Mouse (Mus musculus) embryo, embryonic 9.5 days (tissue): ENCODE results near the gene Clcnka.

Source experiments
- DNase-seq: peaks from one replicate; pipeline ENCODE4 v3.0.0-alpha.2; 2017; ENCODE audit errors: extremely low spot score

Clcnka gene

DNA sequence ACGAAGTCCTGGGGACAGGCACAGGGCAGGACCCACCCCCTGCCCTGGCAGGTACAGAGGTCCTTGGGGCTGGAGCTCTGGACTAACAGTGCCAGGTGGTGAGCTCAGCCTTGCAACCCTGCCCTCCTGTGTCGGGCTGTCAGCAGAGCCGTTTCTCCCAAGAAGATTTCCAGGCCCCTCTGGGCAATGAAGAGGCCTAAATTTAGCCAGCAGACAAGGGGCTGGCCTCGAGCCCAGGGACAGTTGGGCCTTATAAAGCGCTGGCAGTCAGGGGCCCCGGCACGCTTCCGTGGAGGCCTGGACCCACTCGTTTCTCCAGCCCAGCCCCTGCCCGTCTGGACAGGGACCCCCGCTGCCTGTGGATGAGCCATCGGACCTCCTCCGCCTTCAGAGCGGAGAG is 22.9 kb upstream of the Clcnka start:
- no peak for DNase-seq

DNA sequence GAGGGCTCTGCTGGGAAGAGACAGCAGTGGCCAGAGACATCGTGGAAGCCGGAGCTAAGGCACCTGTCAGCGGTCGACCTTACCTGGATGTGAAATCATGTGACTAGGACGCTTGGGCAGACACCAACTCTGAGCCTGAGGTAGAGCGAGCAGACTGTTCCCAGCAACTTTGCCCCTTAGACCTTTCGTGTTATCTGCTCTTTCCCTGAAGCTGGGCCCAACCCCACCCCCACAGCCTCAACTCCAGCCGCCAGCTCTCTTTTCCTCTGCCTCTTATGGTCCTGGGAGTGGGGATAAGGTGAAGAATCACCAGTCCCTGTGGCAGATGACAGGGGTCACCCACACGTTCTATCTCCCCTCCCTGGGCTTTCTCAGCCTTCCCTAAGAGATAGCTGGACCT is 22.4 kb upstream of the Clcnka start:
- DNase-seq, result no peak

DNA sequence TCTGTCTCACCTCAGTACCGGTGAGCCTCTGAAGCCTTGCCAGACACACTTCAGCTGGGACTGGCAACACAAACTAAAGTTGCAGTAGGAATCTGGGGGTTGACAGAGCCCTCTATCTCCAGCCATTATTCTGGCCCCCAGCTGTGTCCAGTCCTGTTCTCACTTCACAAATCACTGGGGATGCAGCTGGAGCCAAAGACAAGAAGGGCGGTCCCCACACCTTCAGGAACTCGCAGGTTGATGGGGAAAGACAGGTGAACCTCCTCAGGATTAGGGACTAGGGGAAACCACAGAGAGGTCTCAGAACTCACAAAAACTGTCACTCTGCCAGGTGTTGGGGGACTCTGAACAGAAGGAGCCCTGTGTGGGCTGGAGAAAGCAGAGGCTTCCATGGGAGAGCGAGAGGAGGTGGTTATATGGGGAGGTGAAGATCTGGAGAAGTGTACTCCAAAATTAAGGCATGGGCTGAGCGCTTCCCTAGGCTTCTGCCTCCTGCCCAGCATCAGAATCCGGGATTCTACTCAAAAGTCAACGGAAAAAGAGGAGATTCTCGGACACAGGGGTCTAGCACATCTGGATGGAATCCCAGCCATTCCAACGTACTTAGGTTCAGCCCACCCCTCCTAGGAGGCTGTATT is 21.8 kb upstream of the Clcnka start, which contains the start of gene Hspb7:
Gene Hspb7, plus strand, starts transcription at position 588 of the 638 bp plus-strand sequence.
- no peak for DNase-seq

DNA sequence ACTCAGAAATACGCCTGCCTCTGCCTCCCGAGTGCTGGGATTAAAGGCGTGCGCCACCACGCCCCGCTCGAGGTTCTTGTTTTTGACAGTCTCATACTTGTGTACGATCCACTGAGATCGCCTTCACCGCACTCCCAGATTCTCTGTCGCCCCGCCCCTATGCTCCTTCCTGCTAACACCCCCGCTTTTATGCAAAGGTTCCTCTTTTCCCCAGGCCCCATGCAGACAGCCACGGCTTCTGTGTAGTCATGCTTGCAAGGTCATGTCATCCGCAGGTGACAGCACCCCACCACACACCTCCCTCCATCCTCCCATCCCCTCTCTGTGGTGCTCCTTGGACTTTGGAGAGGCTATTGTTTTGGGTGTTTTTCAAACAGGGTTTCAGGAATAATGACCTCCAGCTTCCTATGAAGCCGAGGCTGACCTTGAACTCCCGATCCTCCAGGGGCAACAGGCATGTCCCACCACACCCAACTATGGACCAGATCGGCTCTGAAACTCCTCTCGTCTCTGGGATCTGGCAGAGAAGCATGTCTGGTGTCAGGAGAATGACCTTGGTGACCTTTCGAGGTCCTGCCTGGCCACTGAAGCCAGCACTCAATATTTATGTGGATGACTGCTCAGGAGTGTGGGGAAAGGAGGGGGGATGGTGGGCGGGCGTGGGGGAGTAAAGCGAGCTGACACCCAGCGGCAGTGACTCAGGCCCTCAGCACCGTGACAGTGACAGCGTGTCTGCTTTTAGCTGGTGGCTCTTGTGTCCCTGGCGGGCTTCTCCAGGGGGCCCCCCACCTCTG is 21.1 kb upstream of the Clcnka start:
- DNase-seq, result no peak

DNA sequence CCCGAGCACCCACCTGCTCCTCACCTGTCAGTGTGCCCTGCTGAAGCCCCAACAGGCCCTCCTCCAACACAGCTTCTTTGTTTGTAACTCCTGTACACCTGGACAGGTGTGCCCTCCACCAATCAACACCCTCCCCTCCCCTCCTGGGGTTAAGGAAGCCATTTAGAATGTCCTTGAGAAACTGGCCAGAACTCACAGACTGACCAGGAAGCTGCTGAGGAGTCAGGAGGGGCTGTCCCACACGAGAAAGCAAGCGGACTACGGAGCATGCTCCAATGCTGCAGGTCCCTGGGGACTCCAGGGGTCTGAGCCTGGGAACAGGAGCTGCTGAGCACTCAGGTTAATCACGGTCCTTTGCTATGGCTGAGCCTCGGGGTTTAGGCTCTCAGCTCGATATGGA is 17.4 kb upstream of the Clcnka start, which contains the start of gene Clcnkb:
Gene Clcnkb, minus strand, starts transcription at position 91 of the 400 bp plus-strand sequence.
- DNase-seq, result no peak

DNA sequence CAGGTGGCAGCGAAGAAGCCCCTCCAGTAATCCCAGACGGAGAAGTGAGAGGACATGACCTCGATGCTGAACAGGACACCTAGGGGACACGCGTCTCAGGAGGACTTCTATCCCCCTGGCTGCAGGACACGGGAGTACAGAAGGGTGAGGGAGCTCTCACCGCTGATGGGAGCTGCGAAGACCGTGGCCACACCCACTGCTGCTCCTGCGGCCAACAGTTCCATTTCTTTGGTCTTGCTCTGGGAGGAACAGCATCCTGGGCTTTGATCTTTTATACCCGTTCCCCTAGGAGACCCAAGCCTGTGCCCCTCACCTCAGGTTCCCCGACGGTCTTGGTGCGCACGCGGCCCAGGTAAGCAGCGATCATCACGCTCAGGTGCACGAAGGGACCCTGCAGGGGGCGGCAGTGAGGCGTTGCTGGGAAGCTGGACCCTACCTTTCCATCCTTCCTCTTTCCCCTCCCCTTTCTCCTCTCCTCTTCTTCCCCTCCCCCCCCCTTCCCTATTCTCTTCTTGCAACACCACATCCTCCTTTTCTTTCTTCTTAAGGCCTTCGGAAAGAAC is 13.0 kb upstream of the Clcnka start:
- no peak for DNase-seq

DNA sequence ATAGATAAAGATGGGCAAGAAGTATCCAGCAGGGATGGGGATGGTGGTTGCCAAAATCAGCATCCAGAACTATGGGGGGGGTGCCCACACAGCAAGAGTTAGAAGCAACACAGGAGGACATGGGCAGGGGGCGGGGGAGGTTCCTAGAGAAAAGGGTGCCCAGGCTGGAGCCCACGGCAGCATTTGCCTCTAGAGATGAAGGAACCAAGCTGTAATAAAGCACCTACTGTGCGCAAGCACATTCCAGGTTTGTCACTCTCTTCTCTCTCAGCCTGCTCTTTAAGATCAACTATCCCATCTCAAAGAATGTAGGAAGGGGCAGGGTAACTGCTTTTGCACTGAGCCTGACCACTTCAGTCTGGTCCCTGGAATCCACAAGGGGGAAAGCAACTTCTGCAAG is 10.1 kb upstream of the Clcnka start:
- no peak for DNase-seq

DNA sequence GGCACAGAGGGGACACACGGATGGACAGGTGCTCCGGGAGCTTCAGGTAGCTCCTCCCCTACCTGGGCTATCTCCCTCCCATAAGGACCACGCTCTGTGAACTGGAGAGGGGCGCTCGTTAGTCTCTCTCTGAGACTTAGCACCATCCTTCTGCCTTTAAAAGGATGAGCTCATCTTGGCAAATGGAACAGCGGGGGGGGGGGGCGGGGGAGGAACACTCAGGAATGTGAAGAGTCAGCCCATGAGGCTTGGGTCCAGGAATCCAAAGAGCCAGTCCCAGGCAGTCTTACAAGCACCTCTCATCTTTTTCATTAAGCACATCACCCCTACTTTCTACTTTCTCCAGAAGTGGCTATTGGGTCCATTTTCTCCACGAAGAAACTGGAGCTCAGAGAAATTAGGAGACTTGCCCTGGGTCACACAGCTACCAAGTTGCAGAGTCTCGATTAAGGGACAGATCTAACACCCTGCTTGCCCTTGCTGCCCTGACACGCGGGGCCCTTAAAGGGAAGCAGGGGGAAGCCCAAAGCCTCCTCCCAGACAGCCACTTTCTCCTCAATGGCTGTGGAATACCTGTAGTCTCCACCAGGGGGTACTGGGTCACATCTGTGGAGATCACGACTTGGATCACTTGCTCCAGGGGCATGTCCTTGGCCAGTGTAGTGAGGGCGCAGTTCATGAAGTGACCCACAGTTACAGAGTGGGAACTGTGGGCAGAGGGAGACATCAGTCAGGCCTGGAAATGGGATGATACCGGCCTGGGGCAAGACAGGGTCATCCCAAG is 8.2 kb upstream of the Clcnka start:
- DNase-seq, result peak; percentile 37

DNA sequence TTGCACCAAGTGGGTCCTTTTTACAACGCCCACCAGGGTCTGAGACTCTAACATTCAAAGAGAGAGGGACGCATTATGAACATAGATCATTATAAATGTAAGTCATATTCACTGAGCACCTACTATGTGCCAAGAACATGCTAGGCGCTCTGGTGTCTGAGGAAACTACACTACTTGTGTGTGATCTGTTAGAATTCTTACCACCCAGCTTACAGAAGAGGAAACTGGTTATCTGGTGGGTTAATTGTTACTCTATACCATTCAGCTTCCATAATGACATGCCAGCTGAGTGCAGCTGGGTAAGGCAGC is 6.7 kb upstream of the Clcnka start:
- no peak for DNase-seq

DNA sequence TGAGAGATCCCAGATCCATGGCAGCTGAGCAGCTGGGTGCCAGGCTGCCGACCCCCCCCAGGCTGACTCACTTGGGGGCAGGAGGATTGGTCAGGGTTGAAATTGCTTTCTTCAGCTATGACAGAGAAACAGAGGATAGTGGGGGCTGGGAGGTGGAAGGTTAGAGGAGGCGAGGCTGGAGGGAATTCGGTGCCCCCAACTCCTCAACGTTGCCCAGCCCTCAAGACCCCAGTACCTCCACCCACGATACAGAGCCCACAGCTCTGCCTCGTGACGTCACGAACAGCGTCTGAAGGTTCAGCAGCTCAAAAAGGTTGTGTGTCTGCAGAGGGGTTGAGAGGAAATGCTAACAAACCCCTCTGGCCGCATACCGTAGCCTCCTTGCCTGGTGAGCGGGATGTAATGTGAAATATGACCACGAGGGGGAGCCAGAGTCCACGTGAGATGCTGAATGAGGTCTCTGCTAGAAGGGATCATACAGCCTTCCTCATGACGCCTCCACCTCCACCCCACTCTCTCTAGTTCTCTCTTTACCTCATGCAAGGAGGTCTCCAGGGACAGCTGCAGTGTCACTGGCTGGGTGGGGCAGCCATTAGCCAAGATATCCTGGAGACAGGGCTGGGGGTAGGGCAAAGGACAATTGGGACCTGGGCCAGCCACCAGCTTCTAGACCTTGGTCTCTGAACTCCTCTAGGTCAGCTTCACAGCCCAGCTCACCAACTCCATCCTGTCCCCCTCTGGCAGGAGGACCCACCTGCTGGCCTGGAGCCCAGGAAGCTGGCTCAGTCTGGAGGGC is 6.2 kb upstream of the Clcnka start:
- DNase-seq, result peak; percentile 88

DNA sequence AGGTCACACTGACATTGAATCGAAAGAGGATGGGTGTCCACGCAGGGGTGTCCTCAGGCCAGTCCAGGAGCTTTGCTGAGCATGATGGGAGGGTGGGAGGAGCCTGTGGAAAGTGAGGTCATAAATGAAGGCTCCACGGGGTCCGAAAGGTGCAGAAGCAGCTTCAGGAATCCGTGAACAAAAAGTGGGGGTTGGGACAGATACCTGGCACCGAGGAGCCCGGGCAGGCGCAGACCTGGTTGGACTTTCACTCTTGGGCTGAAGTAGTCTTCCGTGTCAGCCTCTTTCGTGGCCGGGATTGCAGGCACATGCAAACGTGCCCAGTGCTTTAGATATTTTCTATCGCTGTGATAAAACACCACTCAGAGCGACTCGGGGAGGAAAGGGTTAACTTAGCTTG is 1.6 kb upstream of the Clcnka start:
- DNase-seq, result no peak

DNA sequence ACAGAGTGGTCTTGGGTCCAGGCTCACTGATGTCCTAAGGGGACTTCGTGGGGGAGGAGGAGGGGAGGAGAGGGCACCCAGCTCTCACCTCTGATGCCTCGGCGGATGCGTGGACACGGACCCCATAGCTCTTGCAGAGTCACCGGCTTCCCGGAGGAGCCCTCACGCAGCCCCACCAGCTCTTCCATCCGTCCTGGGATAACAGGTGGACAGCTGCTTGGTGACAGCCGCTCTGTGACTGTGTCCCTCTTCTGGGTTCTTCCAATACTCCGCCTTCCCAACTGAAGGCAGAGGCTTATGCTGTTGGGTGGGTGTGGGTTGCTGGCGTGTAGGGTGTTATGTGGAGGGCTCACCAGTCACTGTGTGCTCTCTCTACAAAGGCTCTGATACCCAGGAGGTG is 663 bp downstream of the Clcnka start:
- no peak for DNase-seq

DNA sequence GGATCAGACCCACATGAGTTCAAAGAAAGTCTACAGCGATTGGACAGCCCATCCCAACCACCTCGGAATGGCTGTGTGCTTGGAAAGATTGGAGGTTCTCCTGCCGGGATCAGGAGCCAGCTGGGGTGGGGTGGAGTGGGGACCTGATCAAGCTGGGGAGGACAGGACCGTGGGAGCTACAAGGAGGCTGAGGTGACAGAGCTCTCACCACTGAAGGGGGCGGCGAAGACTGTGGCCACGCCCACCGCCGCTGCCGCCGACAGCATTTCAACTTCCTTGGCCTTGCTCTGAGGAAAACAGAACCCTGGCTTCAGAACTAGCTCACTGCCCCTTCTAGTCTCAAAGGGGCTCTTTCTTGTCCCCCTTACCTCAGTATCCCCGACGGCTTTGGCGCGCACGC is 3.8 kb downstream of the Clcnka start:
- DNase-seq, result no peak

DNA sequence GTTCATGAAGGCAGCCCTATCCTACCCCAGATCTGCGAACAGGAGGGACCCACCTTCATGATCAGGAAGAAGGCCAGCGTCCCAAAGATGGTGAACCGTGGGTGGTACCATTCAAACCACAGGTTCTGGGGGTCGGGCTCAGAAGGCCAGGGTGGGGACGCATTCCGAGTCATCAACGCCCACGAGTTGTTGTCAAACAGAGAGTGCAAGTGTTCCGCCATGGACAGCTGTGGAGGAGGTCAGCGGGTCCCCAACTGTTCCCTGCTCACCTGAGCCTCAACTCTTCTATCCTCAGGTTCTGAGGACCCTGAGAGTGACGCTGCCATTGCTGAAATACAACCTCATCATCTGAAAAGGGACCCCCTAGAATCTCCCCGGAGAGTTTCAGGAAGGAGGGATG is 7.2 kb downstream of the Clcnka start:
- DNase-seq, result no peak

DNA sequence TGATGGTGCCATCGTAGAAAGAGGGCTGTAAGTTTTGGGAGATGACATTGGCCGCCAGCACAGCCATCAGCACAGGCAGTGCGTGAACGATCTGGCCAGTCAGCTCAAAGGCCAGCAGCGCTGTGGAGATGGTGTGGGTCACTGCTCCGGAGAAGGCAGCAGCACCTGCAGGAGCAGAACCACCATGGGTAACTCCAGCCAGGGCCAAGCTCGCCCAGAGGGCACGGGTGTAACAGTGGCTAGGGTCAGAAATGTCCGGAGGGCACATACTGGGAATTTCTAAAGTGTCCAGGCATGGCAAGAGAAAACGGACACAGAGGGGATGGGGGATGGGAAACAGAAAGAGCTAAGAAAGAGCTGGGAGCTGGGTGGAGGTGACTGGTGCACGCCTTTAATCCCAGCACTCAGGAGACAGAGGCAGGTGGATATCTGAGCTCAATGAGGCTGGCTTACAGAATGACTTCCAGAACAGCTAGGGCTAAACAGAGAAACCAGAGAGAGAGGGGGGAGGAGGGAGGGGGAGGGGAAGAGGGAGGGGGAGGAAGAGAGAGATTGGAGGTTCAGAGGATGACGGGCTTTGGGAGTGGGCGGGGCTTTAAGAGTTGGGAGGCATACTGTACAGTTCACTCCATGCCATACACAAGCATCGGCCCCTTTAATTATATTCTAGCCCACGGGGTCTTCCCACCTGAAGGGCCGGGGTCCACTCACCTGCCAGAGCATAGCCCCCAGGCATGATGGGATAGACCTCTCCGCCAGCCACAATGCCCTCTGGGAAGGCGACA is 9.0 kb downstream of the Clcnka start:
- no peak for DNase-seq

DNA sequence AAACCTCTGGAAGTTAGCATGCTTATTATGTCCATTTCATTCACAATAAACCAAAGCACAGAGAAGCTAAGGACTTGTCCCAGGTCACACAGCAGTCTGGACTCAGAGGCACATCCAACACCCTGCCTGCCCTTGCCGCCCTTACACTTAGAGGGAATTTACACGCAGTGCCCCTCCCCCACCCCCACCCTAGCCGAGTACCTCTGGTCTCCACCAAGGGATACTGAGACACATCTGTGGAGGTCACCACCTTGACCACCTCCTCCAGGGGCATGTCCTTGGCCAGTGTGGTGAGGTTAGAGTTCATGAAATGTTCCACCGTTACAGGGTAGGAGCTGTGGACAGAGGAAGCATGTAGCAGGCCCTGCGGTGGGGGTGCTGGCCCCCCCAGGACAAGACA is 10.6 kb downstream of the Clcnka start:
- DNase-seq, result no peak

DNA sequence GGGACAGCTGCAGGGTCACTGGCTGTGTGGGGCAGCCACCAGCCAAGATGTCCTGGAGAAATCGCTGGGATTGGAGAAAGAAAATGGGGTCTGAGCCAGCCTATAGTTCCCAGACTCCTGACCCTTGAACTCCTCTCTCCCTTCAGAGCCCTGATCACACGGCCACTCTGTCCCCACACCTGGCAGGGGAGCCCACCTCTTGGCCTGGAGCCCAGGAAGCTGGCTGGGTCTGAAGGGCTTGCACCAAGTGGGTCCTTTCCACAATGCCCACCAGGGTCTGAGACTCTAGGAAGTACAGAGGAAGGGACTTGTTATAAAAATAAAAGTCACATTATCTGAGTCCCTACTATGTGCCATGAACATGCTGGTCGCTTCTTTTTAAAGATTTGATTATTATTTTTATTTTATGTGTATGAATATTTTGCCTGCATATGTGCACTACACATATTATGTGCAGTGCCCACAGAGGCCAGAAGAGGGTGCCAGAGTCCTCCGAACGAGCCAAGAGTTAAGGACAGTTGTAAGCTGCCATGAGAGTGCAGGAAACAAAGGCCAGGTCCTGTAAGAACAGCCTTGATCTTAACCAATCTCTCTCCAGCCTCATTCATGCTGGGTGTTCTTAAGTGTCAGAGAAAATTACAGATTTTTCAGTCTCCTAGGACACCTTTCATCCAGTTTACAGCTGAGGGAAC is 11.3 kb downstream of the Clcnka start:
- DNase-seq, result peak; percentile 75

DNA sequence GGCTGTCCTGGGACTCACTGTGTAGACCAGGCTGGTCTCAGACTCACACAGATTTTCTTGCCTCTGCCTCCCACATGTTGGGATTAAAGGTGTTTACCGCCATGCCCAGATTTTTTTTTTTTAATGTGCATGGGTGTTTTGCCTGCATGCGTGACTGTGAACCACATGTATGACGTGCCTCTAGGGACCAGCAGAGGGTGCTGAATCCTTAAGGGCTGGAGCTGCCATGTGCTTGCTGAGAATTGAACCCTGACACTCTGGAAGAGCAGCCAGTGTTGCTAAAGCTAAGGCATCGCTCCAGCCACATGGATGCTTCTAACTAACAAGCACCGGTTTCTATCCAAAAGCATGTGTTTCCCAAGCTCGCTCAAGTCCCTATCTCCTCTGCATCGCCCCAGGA is 12.4 kb downstream of the Clcnka start:
- no peak for DNase-seq

DNA sequence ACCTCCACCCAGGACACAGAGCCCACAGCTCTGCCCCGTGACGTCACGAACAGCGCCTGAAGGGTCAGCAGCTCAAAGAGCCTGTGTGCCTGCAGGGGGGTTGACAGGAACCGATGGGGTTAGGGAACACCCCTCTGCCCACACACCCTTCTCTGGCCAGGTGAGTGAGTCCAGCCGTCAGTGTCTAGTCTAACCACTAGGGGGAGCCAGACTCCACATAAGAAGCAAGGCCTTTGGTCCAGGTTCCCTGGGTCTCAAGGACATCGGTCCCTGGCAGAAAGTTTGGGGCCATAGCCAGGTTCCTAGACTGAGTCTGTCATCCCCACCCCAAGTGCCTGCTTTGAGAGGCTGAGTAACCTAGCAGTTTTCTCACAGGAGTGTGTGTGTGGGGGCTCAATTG is 13.2 kb downstream of the Clcnka start:
- DNase-seq, result peak; percentile 75

DNA sequence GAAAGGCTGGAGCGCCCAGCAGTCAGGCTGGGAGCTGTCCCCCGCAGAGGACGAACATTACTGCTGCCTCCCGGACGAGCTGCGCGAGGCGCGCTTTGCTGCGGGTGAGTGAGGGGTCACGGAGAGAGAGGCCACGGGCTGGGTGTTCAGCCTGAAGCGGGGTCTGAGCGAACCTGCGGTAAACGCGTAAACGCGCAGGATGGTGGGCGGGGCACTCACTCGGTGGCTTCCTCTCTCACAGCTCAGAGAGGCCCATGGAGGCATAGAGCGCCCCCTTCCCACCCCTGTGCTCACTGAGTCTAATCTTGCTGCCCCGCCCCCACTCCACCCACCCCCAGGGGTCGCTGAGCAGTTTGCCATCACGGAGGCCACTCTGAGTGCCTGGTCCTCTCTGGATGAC is 16.1 kb downstream of the Clcnka start:
- peak; percentile 46 for DNase-seq
